23 mouse cellular contexts compared by ENCODE assay signal in genomic region chr2:105951350-105951940, GRCm38 (mm10).
"Had no signal": no experiment of that assay in that cellular context is flagged by ENCODE, and none has a peak within 500 bp of the region (broad histone marks: within the 10 kb centered on the region; RNA-seq: fewer than 3 reads in every experiment).

No protein-coding gene starts in this region.

- ATAC-seq: hindbrain, embryonic 16.5 days; midbrain, embryonic 15.5 days had no signal

- H3K27me3 ChIP-seq: kidney, embryonic 15.5 days; limb, embryonic 13.5 days; liver, embryonic 13.5 days; lung, embryonic 15.5 days; megakaryocyte, embryonic 14.5 days; midbrain, embryonic 12.5 days; midbrain, embryonic 15.5 days; neural tube, embryonic 12.5 days; neural tube, embryonic 15.5 days had no signal

- H3K9me3 ChIP-seq: kidney, embryonic 15.5 days; limb, embryonic 13.5 days; liver, embryonic 13.5 days; lung, embryonic 15.5 days; megakaryocyte, embryonic 14.5 days; midbrain, embryonic 12.5 days; midbrain, embryonic 15.5 days; neural tube, embryonic 12.5 days; neural tube, embryonic 15.5 days had no signal

- DNase-seq: kidney, adult 11 months; kidney, postnatal 10 days; kidney, postnatal 4 days; left cerebral cortex, postnatal 4 days; liver, embryonic 13.5 days; lung, postnatal 10 days; lung, postnatal 36 days; right cerebral cortex, adult 18-20 months; right cerebral cortex, postnatal 14 days; right cerebral cortex, postnatal 4 days; thymus, adult 2 months; thymus, postnatal 14 days; thymus, postnatal 4 days had no signal

- H3K9ac ChIP-seq: kidney, embryonic 15.5 days; limb, embryonic 13.5 days; liver, embryonic 13.5 days; lung, embryonic 15.5 days; midbrain, embryonic 12.5 days; midbrain, embryonic 15.5 days; neural tube, embryonic 12.5 days; neural tube, embryonic 15.5 days had no signal

- H3K4me3 ChIP-seq: kidney, embryonic 15.5 days; limb, embryonic 13.5 days; liver, embryonic 13.5 days; lung, embryonic 15.5 days; megakaryocyte, embryonic 14.5 days; midbrain, embryonic 12.5 days; midbrain, embryonic 15.5 days; neural tube, embryonic 12.5 days; neural tube, embryonic 15.5 days had no signal

- H3K27ac ChIP-seq: kidney, embryonic 15.5 days; limb, embryonic 13.5 days; liver, embryonic 13.5 days; lung, embryonic 15.5 days; midbrain, embryonic 12.5 days; midbrain, embryonic 15.5 days; neural tube, embryonic 12.5 days; neural tube, embryonic 15.5 days; stomach, postnatal 0 days had no signal

- H3K36me3 ChIP-seq: liver, embryonic 13.5 days; lung, embryonic 15.5 days; midbrain, embryonic 12.5 days; midbrain, embryonic 15.5 days; neural tube, embryonic 12.5 days had no signal

- H3K4me1 ChIP-seq: kidney, embryonic 15.5 days; limb, embryonic 13.5 days; lung, embryonic 15.5 days; megakaryocyte, embryonic 14.5 days; midbrain, embryonic 12.5 days; midbrain, embryonic 15.5 days; neural tube, embryonic 12.5 days; neural tube, embryonic 15.5 days had no signal

- H3K4me2 ChIP-seq: kidney, embryonic 15.5 days; limb, embryonic 13.5 days; liver, embryonic 13.5 days; lung, embryonic 15.5 days; midbrain, embryonic 12.5 days; midbrain, embryonic 15.5 days; neural tube, embryonic 12.5 days; neural tube, embryonic 15.5 days had no signal
